9 mouse cellular contexts compared by ENCODE assay signal in genomic region chr8:10154439-10154745, GRCm38 (mm10). TPM values are rescaled to one million over a fixed set of nuclear protein-coding genes. Genes with fewer than 3 reads are reported as not detected.
A peak's percentile ranks its signal among the peaks of the same experiment; 100 is the strongest.
DNase-seq lines count a peak whose midpoint lies in the region; ATAC-seq lines count a peak whose summit lies in the region.
"Had no signal": no experiment of that assay in that cellular context is flagged by ENCODE, and none has a peak within 500 bp of the region (broad histone marks: within the 10 kb centered on the region; RNA-seq: fewer than 3 reads in every experiment).

No protein-coding gene starts in this region.

- no peaks in the 10 kb centered on the region for H3K36me3 ChIP-seq in kidney, embryonic 15.5 days
- H3K36me3 ChIP-seq in embryonic facial prominence, embryonic 12.5 days: no peaks in the 10 kb centered on the region
- no peaks in the 10 kb centered on the region for H3K36me3 ChIP-seq in intestine, embryonic 16.5 days (ENCODE audit: control insufficient read depth, insufficient read depth, low read length)
- no peaks in the 10 kb centered on the region for H3K36me3 ChIP-seq in neural tube, embryonic 12.5 days

- DNase-seq in kidney, adult 11 months: no peak
- DNase-seq in Muller cell, postnatal 12 days (ENCODE audit: inconsistent ontology term): no peak

- H3K4me2 ChIP-seq in kidney, embryonic 15.5 days: peak overlapping the region; percentile 77
- H3K4me2 ChIP-seq in embryonic facial prominence, embryonic 12.5 days (replicated peaks): peak overlapping the region; percentile 86
- H3K4me2 ChIP-seq in intestine, embryonic 16.5 days (ENCODE audit: low read depth, low read length): peak overlapping the region; percentile 87; the same call in 1 of the 2 replicates
- peak overlapping the region; percentile 79 for H3K4me2 ChIP-seq in neural tube, embryonic 12.5 days (replicated peaks)

- H3K4me1 ChIP-seq in kidney, embryonic 15.5 days: peaks cover 12% of the 10 kb centered on the region; the same call in 1 of the 2 replicates
- no peaks in the 10 kb centered on the region for H3K4me1 ChIP-seq in embryonic facial prominence, embryonic 12.5 days
- no peaks in the 10 kb centered on the region for H3K4me1 ChIP-seq in intestine, embryonic 16.5 days (ENCODE audit: control insufficient read depth, insufficient read depth, low read length)
- H3K4me1 ChIP-seq in neural tube, embryonic 12.5 days: peaks cover 5% of the 10 kb centered on the region

- WGBS in kidney, embryonic 15.5 days: 16% methylated on average over 4 of the region's 4 CpGs
- 15% methylated on average over 4 of the region's 4 CpGs for WGBS in embryonic facial prominence, embryonic 12.5 days
- 23% methylated on average over 4 of the region's 4 CpGs for WGBS in intestine, embryonic 16.5 days
- WGBS in neural tube, embryonic 12.5 days: 6% methylated on average over 4 of the region's 4 CpGs

- H3K9ac ChIP-seq in kidney, embryonic 15.5 days: no peak overlapping the region
- no peak overlapping the region for H3K9ac ChIP-seq in embryonic facial prominence, embryonic 12.5 days
- peak overlapping the region; percentile 63; the same call in 1 of the 2 replicates for H3K9ac ChIP-seq in intestine, embryonic 16.5 days (ENCODE audit: low read depth, low read length)
- peak overlapping the region; percentile 72 for H3K9ac ChIP-seq in neural tube, embryonic 12.5 days

- H3K9me3 ChIP-seq in kidney, embryonic 15.5 days (replicated peaks): no peaks in the 10 kb centered on the region
- H3K9me3 ChIP-seq in embryonic facial prominence, embryonic 12.5 days: no peaks in the 10 kb centered on the region
- no peaks in the 10 kb centered on the region; the same call in 1 of the 2 replicates for H3K9me3 ChIP-seq in intestine, embryonic 16.5 days (ENCODE audit: control insufficient read depth, low read length)
- no peaks in the 10 kb centered on the region for H3K9me3 ChIP-seq in neural tube, embryonic 12.5 days

- ATAC-seq in kidney, embryonic 15.5 days (replicated peaks; ENCODE audit: low FRiP score): no peak
- no peak for ATAC-seq in embryonic facial prominence, embryonic 12.5 days (ENCODE audit: insufficient number of reproducible peaks, insufficient read depth, low FRiP score, low TSS enrichment)
- ATAC-seq in intestine, embryonic 16.5 days: no peak
- ATAC-seq in neural tube, embryonic 12.5 days (ENCODE audit: low FRiP score, low read depth): no peak
- no peak for ATAC-seq in inflammation-experienced regulatory T-cells, adult 6 months
- no peak for ATAC-seq in erythroid progenitor cell, adult 5-6 weeks (replicated peaks; ENCODE audit: low FRiP score, poor library complexity, severe bottlenecking)

- H3K27me3 ChIP-seq in kidney, embryonic 15.5 days: peaks cover 48% of the 10 kb centered on the region
- peaks cover 28% of the 10 kb centered on the region for H3K27me3 ChIP-seq in embryonic facial prominence, embryonic 12.5 days
- H3K27me3 ChIP-seq in intestine, embryonic 16.5 days (replicated peaks; ENCODE audit: control insufficient read depth, insufficient read depth, low read length): peaks cover 16% of the 10 kb centered on the region; the same call in 1 of the 2 replicates
- H3K27me3 ChIP-seq in neural tube, embryonic 12.5 days (replicated peaks): peaks cover 20% of the 10 kb centered on the region

- H3K4me3 ChIP-seq in kidney, embryonic 15.5 days (replicated peaks): peak overlapping the region; percentile 63
- H3K4me3 ChIP-seq in embryonic facial prominence, embryonic 12.5 days: peak overlapping the region; percentile 59
- peak overlapping the region; percentile 56; the same call in 1 of the 2 replicates for H3K4me3 ChIP-seq in intestine, embryonic 16.5 days (ENCODE audit: low read length)
- H3K4me3 ChIP-seq in neural tube, embryonic 12.5 days: peak overlapping the region; percentile 63

- no peak overlapping the region for H3K27ac ChIP-seq in kidney, embryonic 15.5 days
- H3K27ac ChIP-seq in embryonic facial prominence, embryonic 12.5 days: no peak overlapping the region
- no peak overlapping the region for H3K27ac ChIP-seq in intestine, embryonic 16.5 days (ENCODE audit: low read length)
- no peak overlapping the region for H3K27ac ChIP-seq in neural tube, embryonic 12.5 days

RNA-seq across cellular contexts. Expression of gene Myo16, which starts 0.7 kb away (rescaled TPM):
- 0.28 and 0.34 TPM in 2 replicates for polyA plus RNA-seq in kidney, embryonic 15.5 days (2015; fragmentation: Nextera tagmentation; extraction: Ambion mirVana)
- polyA plus RNA-seq in embryonic facial prominence, embryonic 12.5 days (2016; fragmentation: Nextera tagmentation; extraction: Ambion mirVana): 0.47 and 0.67 TPM in 2 replicates
- 0.02 and 0.11 TPM in 2 replicates for polyA plus RNA-seq in intestine, embryonic 16.5 days (2015; fragmentation: Nextera tagmentation; extraction: Ambion mirVana)
- polyA plus RNA-seq in neural tube, embryonic 12.5 days (2016; fragmentation: Nextera tagmentation; extraction: Ambion mirVana): 2.8 and 3.4 TPM in 2 replicates
- not detected for polyA plus RNA-seq in inflammation-experienced regulatory T-cells, adult 6 months (2017; shearing (Covaris generic))
- not detected in 2 replicates for total RNA-seq in erythroid progenitor cell, adult 5-6 weeks (2015; ENCODE audit: low replicate concordance)
- total RNA-seq in erythroid progenitor cell, adult 5-6 weeks (2017; ENCODE audit: low replicate concordance): not detected in 2 replicates
- total RNA-seq: MEL had no signal

Comparison
In these comparisons a context has a peak if more than half of its experiments do, and no peak if none do; other contexts are left out.
1. H3K9ac ChIP-seq: peak in intestine, embryonic 16.5 days (single experiment) and neural tube, embryonic 12.5 days (single experiment); none in kidney, embryonic 15.5 days (single experiment) and embryonic facial prominence, embryonic 12.5 days (single experiment).
2. Peak in every context shown above with its lines, with median percentiles within 50 percentile points of each other: H3K4me2 ChIP-seq and H3K4me3 ChIP-seq.